Mouse (Mus musculus) hindbrain, postnatal 0 days (tissue): Measurements from ENCODE around the gene Corin. TPM values are rescaled to one million over a fixed set of nuclear protein-coding genes. Genes with fewer than 3 reads are reported as not detected.

Experiments used
- ATAC-seq: fragments of 200-750 bp; cut with Nextera tagmentation; 2 replicates; pipeline ENCODE4 v1.8.0; 2017; ENCODE audit warnings: mild to moderate bottlenecking, moderate TSS enrichment, moderate library complexity
- DNase-seq: peaks from one replicate; pipeline ENCODE4 v3.0.0-alpha.2; 2015; ENCODE audit warnings: low spot score
- H3K27ac ChIP-seq: fragments of 300-500 bp; sonication (generic); 2 replicates; pipeline ENCODE4 v1.5.1; 2014; ENCODE audit warnings: mild to moderate bottlenecking
- H3K27me3 ChIP-seq: fragments of 300-500 bp; sonication (generic); 2 replicates; pipeline ENCODE4 v1.6.1; 2014; ENCODE audit warnings: low read length, mixed read lengths; ENCODE audit not compliant: insufficient read depth
- H3K36me3 ChIP-seq: fragments of 300-500 bp; sonication (generic); 2 replicates; pipeline ENCODE4 v1.6.1; 2014; ENCODE audit warnings: low read length, mixed read lengths; ENCODE audit not compliant: insufficient read depth
- H3K4me1 ChIP-seq: fragments of 300-500 bp; sonication (generic); 2 replicates; pipeline ENCODE4 v1.6.1; 2014; ENCODE audit warnings: antibody characterized with exemption, low read length, mixed read lengths; ENCODE audit not compliant: insufficient read depth
- H3K4me2 ChIP-seq: fragments of 300-500 bp; sonication (generic); 2 replicates; pipeline ENCODE4 v1.6.1; 2014; ENCODE audit warnings: low read depth, mild to moderate bottlenecking, low read length, moderate library complexity, mixed read lengths
- H3K4me3 ChIP-seq: fragments of 300-500 bp; sonication (generic); 2 replicates; pipeline ENCODE4 v1.5.1; 2014; ENCODE audit warnings: low read length
- H3K9ac ChIP-seq: fragments of 300-500 bp; sonication (generic); replicated peaks from 2 replicates; pipeline ENCODE4 v1.6.1; 2014; ENCODE audit warnings: mild to moderate bottlenecking, low read length, moderate library complexity, mixed read lengths
- H3K9me3 ChIP-seq: fragments of 300-500 bp; sonication (generic); 2 replicates; pipeline ENCODE4 v1.6.1; 2016; ENCODE audit warnings: low read length, mixed read lengths
- CTCF ChIP-seq: IDR thresholded peaks from 2 replicates; pipeline ENCODE4 v1.5.1; 2016; ENCODE audit warnings: antibody characterized with exemption, control low read depth, low read depth
- WGBS: fragments of 180-500 bp; shearing (Covaris S2); extraction: QIAGEN DNeasy Blood & Tissue Kit; methylation state at CpG from one replicate; pipeline ENCODE4 v1.1.7; 2014; 5-methylcytosine and 5-hydroxymethylcytosine counted together
- polyA plus RNA-seq: library from polyadenylated mRNA; unstranded; fragments of >200 nt; fragmentation: Nextera tagmentation; extraction: Ambion mirVana; gene quantifications from 2 replicates; pipeline ENCODE4 v1.2.1, GENCODE M21; 2015
- total RNA-seq: library from RNA; depleted of rRNA; stranded (reverse); fragments of >200 nt; gene quantifications from 2 replicates; pipeline ENCODE4 v1.2.3, GENCODE M21; 2014

The Corin gene
- total and polyA plus RNA-seq, 2 experiments from 2014 or later, result 0.71 to 1.1 TPM

GRCm38 (mm10) chr5:72380616-72381015 lies 123.7 kb downstream of the Corin start:
- Histone ChIP-seq H3K4me3 (no peak overlapping the region), H3K27ac (no peak overlapping the region), H3K27me3 (no peaks in the 10 kb centered on the region), H3K4me1 (no peaks in the 10 kb centered on the region), H3K36me3 (no peaks in the 10 kb centered on the region), H3K4me2 (no peak overlapping the region), H3K9me3 (no peaks in the 10 kb centered on the region), H3K9ac (no peak overlapping the region)
- DNase-seq, result no peak
- WGBS, result 74% methylated on average over 8 of the region's 8 CpGs
- ATAC-seq, result no peak
- no peak for TF ChIP-seq CTCF

GRCm38 (mm10) chr5:72368004-72368403 lies 136.3 kb downstream of the Corin start:
- no peaks in the 10 kb centered on the region for H3K36me3 ChIP-seq
- no peak for TF ChIP-seq CTCF
- no peak overlapping the region for H3K4me3 ChIP-seq
- 71% methylated on average over 3 of the region's 3 CpGs for WGBS
- no peaks in the 10 kb centered on the region for H3K27me3 ChIP-seq
- H3K4me2 ChIP-seq, result no peak overlapping the region
- no peaks in the 10 kb centered on the region for H3K9me3 ChIP-seq
- H3K4me1 ChIP-seq, result no peaks in the 10 kb centered on the region
- H3K9ac ChIP-seq, result no peak overlapping the region
- ATAC-seq, result no peak
- no peak overlapping the region for H3K27ac ChIP-seq
- DNase-seq, result no peak

- WGBS, result 70% methylated on average over 4 of the region's 4 CpGs
- Histone ChIP-seq H3K27ac (no peak overlapping the region), H3K4me3 (no peak overlapping the region), H3K36me3 (no peaks in the 10 kb centered on the region), H3K9ac (no peak overlapping the region), H3K4me1 (no peaks in the 10 kb centered on the region), H3K27me3 (no peaks in the 10 kb centered on the region), H3K4me2 (no peak overlapping the region), H3K9me3 (no peaks in the 10 kb centered on the region)
- DNase-seq (no peak), ATAC-seq (no peak)
- TF ChIP-seq CTCF, result no peak
Measured at GRCm38 (mm10) chr5:72365801-72366200, 138.5 kb downstream of the Corin start.

GRCm38 (mm10) chr5:72363838-72364237 lies 140.4 kb downstream of the Corin start:
- Histone ChIP-seq H3K4me3 (no peak overlapping the region), H3K9me3 (no peaks in the 10 kb centered on the region), H3K27ac (no peak overlapping the region), H3K9ac (no peak overlapping the region), H3K4me2 (no peak overlapping the region), H3K36me3 (no peaks in the 10 kb centered on the region), H3K27me3 (no peaks in the 10 kb centered on the region), H3K4me1 (no peaks in the 10 kb centered on the region)
- DNase-seq (no peak), ATAC-seq (no peak)
- TF ChIP-seq CTCF, result no peak
- WGBS, result 51% methylated on average over 3 of the region's 3 CpGs

GRCm38 (mm10) chr5:72353746-72354145 lies 150.5 kb downstream of the Corin start:
- DNase-seq (no peak), ATAC-seq (no peak)
- H3K27me3 ChIP-seq, result no peaks in the 10 kb centered on the region
- no peak overlapping the region for H3K4me3 ChIP-seq
- H3K4me2 ChIP-seq, result no peak overlapping the region
- H3K36me3 ChIP-seq, result no peaks in the 10 kb centered on the region
- no peaks in the 10 kb centered on the region for H3K9me3 ChIP-seq
- H3K4me1 ChIP-seq, result no peaks in the 10 kb centered on the region
- WGBS, result 72% methylated on average over 4 of the region's 4 CpGs
- no peak overlapping the region for H3K27ac ChIP-seq
- H3K9ac ChIP-seq, result no peak overlapping the region
- TF ChIP-seq CTCF, result no peak

GRCm38 (mm10) chr5:72350081-72350758 lies 154.1 kb downstream of the Corin start:
- H3K9me3 ChIP-seq, result no peaks in the 10 kb centered on the region
- no peaks in the 10 kb centered on the region for H3K36me3 ChIP-seq
- H3K4me2 ChIP-seq, result no peak overlapping the region
- DNase-seq, result peak; percentile 91
- no peaks in the 10 kb centered on the region for H3K27me3 ChIP-seq
- peak; percentile 84 for TF ChIP-seq CTCF
- H3K27ac ChIP-seq, result no peak overlapping the region
- ATAC-seq, result peak; percentile 94
- H3K4me3 ChIP-seq, result no peak overlapping the region
- no peaks in the 10 kb centered on the region for H3K4me1 ChIP-seq
- WGBS, result 36% methylated on average over 5 of the region's 5 CpGs
- no peak overlapping the region for H3K9ac ChIP-seq

- no peaks in the 10 kb centered on the region for H3K9me3 ChIP-seq
- H3K9ac ChIP-seq, result no peak overlapping the region
- no peak for TF ChIP-seq CTCF
- H3K4me1 ChIP-seq, result no peaks in the 10 kb centered on the region
- H3K27me3 ChIP-seq, result no peaks in the 10 kb centered on the region
- H3K4me2 ChIP-seq, result no peak overlapping the region
- DNase-seq, result no peak
- no peak overlapping the region for H3K4me3 ChIP-seq
- H3K36me3 ChIP-seq, result no peaks in the 10 kb centered on the region
- WGBS, result 56% methylated on average over 2 of the region's 2 CpGs
- no peak for ATAC-seq
- no peak overlapping the region for H3K27ac ChIP-seq
Measured at GRCm38 (mm10) chr5:72348591-72348990, 155.7 kb downstream of the Corin start.
